Mouse (Mus musculus) heart, adult 2 months (tissue): ENCODE results near the gene Vcam1. TPM values are rescaled to one million over a fixed set of nuclear protein-coding genes. Genes with fewer than 3 reads are reported as not detected.

Experiments used
- DNase-seq, 2 experiments: peaks; one replicate each; pipeline ENCODE4 v3.0.0; 2021
- H3K27ac ChIP-seq: fragments of 200-600 bp; 2 replicates; pipeline ENCODE4 v1.8.1; 2022
- H3K27me3 ChIP-seq: fragments of 200-500 bp; 2 replicates; pipeline ENCODE4 v1.6.1; 2012; ENCODE audit warnings: mild to moderate bottlenecking, low read length, inconsistent platforms, mixed read lengths; ENCODE audit not compliant: control insufficient read depth, insufficient read depth
- H3K36me3 ChIP-seq: fragments of 200-500 bp; 2 replicates; pipeline ENCODE4 v1.6.1; 2012; ENCODE audit warnings: low read length, inconsistent platforms; ENCODE audit not compliant: control insufficient read depth, insufficient read depth
- H3K4me1 ChIP-seq: fragments of 200-500 bp; 2 replicates; pipeline ENCODE4 v1.6.1; 2011; ENCODE audit warnings: low read length; ENCODE audit not compliant: control insufficient read depth, insufficient read depth
- H3K4me3 ChIP-seq: fragments of 200-600 bp; 2 replicates; pipeline ENCODE4 v1.8.1; 2022
- H3K79me2 ChIP-seq: fragments of 200-500 bp; replicated peaks from 2 replicates; pipeline ENCODE4 v1.6.1; 2012; ENCODE audit warnings: mild to moderate bottlenecking, inconsistent platforms, low read length, moderate library complexity, mixed read lengths; ENCODE audit not compliant: control insufficient read depth, insufficient read depth
- H3K9ac ChIP-seq: fragments of 200-500 bp; 2 replicates; pipeline ENCODE4 v1.6.1; 2012; ENCODE audit warnings: low read depth, mild to moderate bottlenecking, control low read depth, inconsistent platforms, low read length, mixed read lengths
- CTCF ChIP-seq: fragments of 200-600 bp; IDR thresholded peaks from 2 replicates; pipeline ENCODE4 v1.8.1; 2022; ENCODE audit warnings: antibody characterized with exemption, mild to moderate bottlenecking, moderate library complexity
- EP300 ChIP-seq: fragments of 200-500 bp; IDR thresholded peaks from 2 replicates; pipeline ENCODE4 v1.6.1; 2011; ENCODE audit warnings: low read depth, low read length, control low read depth; ENCODE audit not compliant: insufficient read depth
- POLR2A ChIP-seq: fragments of 200-500 bp; IDR thresholded peaks from 2 replicates; pipeline ENCODE4 v1.6.1; 2011; ENCODE audit warnings: mild to moderate bottlenecking, low read depth, low read length, control low read depth; ENCODE audit not compliant: insufficient read depth
- WGBS: fragments of 180-500 bp; shearing (Covaris S2); methylation state at CpG from one replicate; pipeline ENCODE4 v1.1.7; 2018; 5-methylcytosine and 5-hydroxymethylcytosine counted together
- intact Hi-C: fragments of 180-260 bp; cut with DNase I; formaldehyde crosslinking; loops from one replicate; pipeline ENCODE4 v1.15.1; 2025
- polyA plus RNA-seq: library from polyadenylated mRNA; depleted of rRNA; stranded (reverse); fragments of >200 nt; gene quantifications from 2 replicates; pipeline ENCODE4 v1.2.3, GENCODE M21; 2012; rRNA removed
- total RNA-seq, 2 experiments: library from RNA; stranded (reverse); gene quantifications; 2 replicates each; pipeline ENCODE4 v1.2.3; 2021

The Vcam1 gene
- total and polyA plus RNA-seq, 3 experiments, result 5.8 to 15.3 (median 14.7) TPM

DNA sequence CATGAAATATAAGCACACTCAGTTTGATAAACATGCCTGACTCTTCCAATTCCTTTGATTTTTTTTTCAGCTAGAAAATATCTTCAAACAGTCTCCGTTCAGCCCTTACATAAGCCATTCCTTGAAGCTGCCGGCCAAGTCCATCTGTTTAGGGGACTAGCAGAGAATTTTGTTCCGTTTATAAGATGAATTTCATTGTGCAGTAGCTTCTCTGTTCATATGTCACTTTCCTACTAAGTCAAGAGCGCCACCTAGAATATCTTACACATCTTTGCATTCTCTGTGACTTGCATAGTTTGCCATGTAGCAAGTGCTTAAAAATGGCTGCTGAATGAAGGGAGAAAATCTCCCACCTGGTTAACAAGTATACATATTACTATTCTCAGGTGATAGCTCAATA is 51.0 kb downstream of the Vcam1 start:
- TF ChIP-seq POLR2A (no peak), EP300 (no peak), CTCF (no peak)
- WGBS, result 72% methylated on average over 4 of the region's 4 CpGs

DNA sequence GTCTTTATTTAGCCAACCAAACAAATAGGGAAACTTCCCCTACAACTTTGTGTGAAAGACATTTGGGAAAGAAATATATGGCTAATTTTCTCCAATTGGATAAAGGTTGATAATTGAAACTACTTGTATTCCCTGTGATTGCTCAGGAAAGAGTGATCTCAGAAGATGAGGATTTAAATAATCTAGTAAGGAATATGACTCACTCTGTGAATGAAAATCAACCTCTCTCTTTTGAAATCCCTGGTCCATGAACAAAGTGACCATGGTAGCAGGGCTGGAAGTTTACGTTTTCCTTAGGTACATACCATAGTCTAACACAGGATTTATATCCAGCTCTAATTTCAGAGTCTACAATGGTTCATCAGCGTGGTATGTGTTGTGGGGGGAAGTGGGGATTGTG is 52.7 kb downstream of the Vcam1 start:
- Histone ChIP-seq H3K36me3 (0 out of 2 replicates have a peak, but pooled peaks cover 1% of the 10 kb centered on the region), H3K4me1 (peaks cover 2% of the 10 kb centered on the region), H3K27ac (no peak overlapping the region), H3K79me2 (no peaks in the 10 kb centered on the region), H3K4me3 (no peak overlapping the region), H3K9ac (no peak overlapping the region), H3K27me3 (no peaks in the 10 kb centered on the region)
- intact Hi-C loops, result no loop called here
- DNase-seq, result no peak
- no peak for TF ChIP-seq EP300
- TF ChIP-seq POLR2A, result no peak
- no peak for TF ChIP-seq CTCF
- WGBS, result 90% methylated on average over 2 of the region's 2 CpGs

More for the DNA sequence above, 51.0 kb downstream of the Vcam1 start:
- no peaks in the 10 kb centered on the region for H3K79me2 ChIP-seq
- H3K4me3 ChIP-seq, result no peak overlapping the region
- H3K36me3 ChIP-seq, result no peaks in the 10 kb centered on the region
- no peak overlapping the region for H3K27ac ChIP-seq
- H3K4me1 ChIP-seq, result peaks cover 2% of the 10 kb centered on the region
- no peaks in the 10 kb centered on the region for H3K27me3 ChIP-seq
- DNase-seq, result no peak
- intact Hi-C loops, result no loop called here
- H3K9ac ChIP-seq, result no peak overlapping the region

GRCm38 (mm10) chr3:116072584-116072983 is 56.9 kb downstream of the Vcam1 start:
- no peaks in the 10 kb centered on the region for H3K27me3 ChIP-seq
- intact Hi-C loops, result no loop called here
- 0 out of 2 replicates have a peak, but pooled peaks cover 1% of the 10 kb centered on the region for H3K36me3 ChIP-seq
- no peaks in the 10 kb centered on the region for H3K4me1 ChIP-seq
- no peak overlapping the region for H3K27ac ChIP-seq
- DNase-seq, result no peak
- H3K9ac ChIP-seq, result no peak overlapping the region
- TF ChIP-seq POLR2A (no peak), CTCF (no peak), EP300 (no peak)
- 61% methylated on average over 2 of the region's 2 CpGs for WGBS
- no peak overlapping the region for H3K4me3 ChIP-seq
- H3K79me2 ChIP-seq, result no peaks in the 10 kb centered on the region

- Histone ChIP-seq H3K4me3 (no peak overlapping the region), H3K36me3 (no peaks in the 10 kb centered on the region), H3K27me3 (no peaks in the 10 kb centered on the region), H3K9ac (no peak overlapping the region), H3K4me1 (no peaks in the 10 kb centered on the region), H3K79me2 (no peaks in the 10 kb centered on the region), H3K27ac (no peak overlapping the region)
- TF ChIP-seq CTCF (no peak), POLR2A (no peak)
- DNase-seq, result no peak
- 81% methylated on average over 2 of the region's 2 CpGs for WGBS
- intact Hi-C loops, result no loop called here
Observed at GRCm38 (mm10) chr3:116062141-116062540, 67.3 kb downstream of the Vcam1 start.

GRCm38 (mm10) chr3:116060320-116060719 is 69.2 kb downstream of the Vcam1 start:
- H3K79me2 ChIP-seq, result no peaks in the 10 kb centered on the region
- no peak overlapping the region for H3K9ac ChIP-seq
- H3K27ac ChIP-seq, result no peak overlapping the region
- no peaks in the 10 kb centered on the region for H3K4me1 ChIP-seq
- intact Hi-C loops, result no loop called here
- DNase-seq, result no peak
- no peak overlapping the region for H3K4me3 ChIP-seq
- TF ChIP-seq CTCF (no peak), EP300 (no peak), POLR2A (no peak)
- no peaks in the 10 kb centered on the region for H3K27me3 ChIP-seq
- 87% methylated on average over 5 of the region's 5 CpGs for WGBS
- H3K36me3 ChIP-seq, result no peaks in the 10 kb centered on the region

Other genes starting within 250 kb of the Vcam1 start
- gene Dph5, start 241.9 kb downstream of the Vcam1 start, total RNA-seq, result 1 to 10 TPM; 5.8 to 8.4 TPM
- 3.3 and 7.4 TPM in 2 replicates for gene Dph5, start 241.9 kb downstream of the Vcam1 start, polyA plus RNA-seq
- 10 to 100 TPM in 1 of 2 experiments, 1 to 10 TPM in 1; 10.0 to 13.6 TPM for gene Slc30a7, start 122.3 kb downstream of the Vcam1 start, total RNA-seq
- gene Slc30a7, start 122.3 kb downstream of the Vcam1 start, polyA plus RNA-seq, result 5.4 and 12.6 TPM in 2 replicates
- gene Extl2, start 122.2 kb downstream of the Vcam1 start, total RNA-seq, result 10 to 100 TPM; 11.6 to 14.1 TPM
- gene Extl2, start 122.2 kb downstream of the Vcam1 start, polyA plus RNA-seq, result 9.2 and 15.9 TPM in 2 replicates
- gene Gpr88, start 123.8 kb upstream of the Vcam1 start, total RNA-seq, result under 1 TPM in 1 of 2 experiments, not detected in 1; 0.08 TPM
- gene Gpr88, start 123.8 kb upstream of the Vcam1 start, polyA plus RNA-seq, result 0.15 and 0.23 TPM in 2 replicates